Mouse (Mus musculus) intestine, postnatal 0 days (tissue): ENCODE data around the gene Slc22a2. TPM values are rescaled to one million over a fixed set of nuclear protein-coding genes. Genes with fewer than 3 reads are reported as not detected.

ENCODE experiments used
- ATAC-seq: fragments of 200-750 bp; cut with Nextera tagmentation; 2 replicates; pipeline ENCODE4 v1.8.0; 2017; ENCODE audit warnings: mild to moderate bottlenecking, moderate TSS enrichment, moderate library complexity
- H3K27ac ChIP-seq: fragments of 300-500 bp; sonication (generic); 2 replicates; pipeline ENCODE4 v1.5.1; 2014; ENCODE audit warnings: mild to moderate bottlenecking, low read depth, low read length, moderate library complexity
- H3K27me3 ChIP-seq: fragments of 300-500 bp; sonication (generic); replicated peaks from 2 replicates; pipeline ENCODE4 v1.6.1; 2014; ENCODE audit warnings: low read length, mixed read lengths; ENCODE audit not compliant: control insufficient read depth, insufficient read depth
- H3K36me3 ChIP-seq: fragments of 300-500 bp; sonication (generic); 2 replicates; pipeline ENCODE4 v1.6.1; 2014; ENCODE audit warnings: mild to moderate bottlenecking, moderate library complexity; ENCODE audit not compliant: control insufficient read depth, insufficient read depth
- H3K4me1 ChIP-seq: fragments of 300-500 bp; sonication (generic); replicated peaks from 2 replicates; pipeline ENCODE4 v1.6.1; 2014; ENCODE audit warnings: antibody characterized with exemption, low read length, mixed read lengths; ENCODE audit not compliant: control insufficient read depth, insufficient read depth
- H3K4me2 ChIP-seq: fragments of 300-500 bp; sonication (generic); replicated peaks from 2 replicates; pipeline ENCODE4 v1.6.1; 2014; ENCODE audit warnings: low read depth, mild to moderate bottlenecking, moderate library complexity
- H3K4me3 ChIP-seq: fragments of 300-500 bp; sonication (generic); 2 replicates; pipeline ENCODE4 v1.5.1; 2014; ENCODE audit warnings: low read depth, low read length
- H3K9ac ChIP-seq: fragments of 300-500 bp; sonication (generic); 2 replicates; pipeline ENCODE4 v1.6.1; 2014; ENCODE audit warnings: mild to moderate bottlenecking, low read depth, low read length
- H3K9me3 ChIP-seq: fragments of 300-500 bp; sonication (generic); 2 replicates; pipeline ENCODE4 v1.6.1; 2016; ENCODE audit warnings: mixed run types; ENCODE audit not compliant: control insufficient read depth
- CTCF ChIP-seq: sonication (generic); IDR thresholded peaks from 2 replicates; pipeline ENCODE4 v1.5.1; 2016; ENCODE audit warnings: low read depth, mild to moderate bottlenecking, control low read depth, antibody characterized with exemption, moderate library complexity
- WGBS: fragments of 180-500 bp; shearing (Covaris S2); extraction: QIAGEN DNeasy Blood & Tissue Kit; methylation state at CpG from one replicate; pipeline ENCODE4 v1.1.7; 2014; 5-methylcytosine and 5-hydroxymethylcytosine counted together
- polyA plus RNA-seq: library from polyadenylated mRNA; unstranded; fragments of >200 nt; fragmentation: Nextera tagmentation; extraction: Ambion mirVana; gene quantifications from 2 replicates; pipeline ENCODE4 v1.2.1, GENCODE M21; 2015

The Slc22a2 gene
- polyA plus RNA-seq, 1 experiment from 2014 or later: not detected

GRCm38 (mm10) chr17:12590911-12591625 lies 7.1 kb downstream of the Slc22a2 start:
- H3K4me1 ChIP-seq: no peaks in the 10 kb centered on the region
- no peak for ATAC-seq
- 93% methylated on average over 4 of the region's 4 CpGs for WGBS
- no peaks in the 10 kb centered on the region for H3K27me3 ChIP-seq
- no peaks in the 10 kb centered on the region for H3K9me3 ChIP-seq
- H3K27ac ChIP-seq: no peak overlapping the region
- H3K9ac ChIP-seq: no peak overlapping the region
- no peak for TF ChIP-seq CTCF
- no peaks in the 10 kb centered on the region for H3K36me3 ChIP-seq
- no peak overlapping the region for H3K4me3 ChIP-seq
- no peak overlapping the region for H3K4me2 ChIP-seq

GRCm38 (mm10) chr17:12595846-12596515 lies 12.0 kb downstream of the Slc22a2 start:
- H3K9ac ChIP-seq: no peak overlapping the region
- no peaks in the 10 kb centered on the region for H3K36me3 ChIP-seq
- no peak overlapping the region for H3K27ac ChIP-seq
- H3K4me1 ChIP-seq: no peaks in the 10 kb centered on the region
- 87% methylated on average over 8 of the region's 13 CpGs for WGBS
- no peak for TF ChIP-seq CTCF
- ATAC-seq: no peak
- H3K9me3 ChIP-seq: no peaks in the 10 kb centered on the region
- H3K27me3 ChIP-seq: no peaks in the 10 kb centered on the region
- no peak overlapping the region for H3K4me2 ChIP-seq
- H3K4me3 ChIP-seq: no peak overlapping the region

GRCm38 (mm10) chr17:12606634-12607033 lies 22.7 kb downstream of the Slc22a2 start:
- 13% methylated on average over 1 of the region's 1 CpGs for WGBS
- Histone ChIP-seq H3K27me3 (no peaks in the 10 kb centered on the region), H3K4me3 (no peak overlapping the region), H3K27ac (no peak overlapping the region), H3K36me3 (no peaks in the 10 kb centered on the region), H3K4me2 (no peak overlapping the region), H3K9me3 (no peaks in the 10 kb centered on the region), H3K9ac (no peak overlapping the region), H3K4me1 (no peaks in the 10 kb centered on the region)
- ATAC-seq: no peak
- TF ChIP-seq CTCF: no peak

GRCm38 (mm10) chr17:12607202-12607601 lies 23.3 kb downstream of the Slc22a2 start:
- TF ChIP-seq CTCF: no peak
- no peak overlapping the region for H3K4me3 ChIP-seq

GRCm38 (mm10) chr17:12614511-12615385 lies 30.8 kb downstream of the Slc22a2 start:
- no peak for ATAC-seq
- Histone ChIP-seq H3K27me3 (no peaks in the 10 kb centered on the region), H3K4me1 (no peaks in the 10 kb centered on the region), H3K4me2 (no peak overlapping the region), H3K9me3 (no peaks in the 10 kb centered on the region), H3K9ac (no peak overlapping the region), H3K27ac (no peak overlapping the region), H3K36me3 (no peaks in the 10 kb centered on the region), H3K4me3 (no peak overlapping the region)
- 82% methylated on average over 15 of the region's 15 CpGs for WGBS
- TF ChIP-seq CTCF: no peak

More at GRCm38 (mm10) chr17:12607202-12607601, 23.3 kb downstream of the Slc22a2 start:
- ATAC-seq: no peak
- Histone ChIP-seq H3K9ac (no peak overlapping the region), H3K27me3 (no peaks in the 10 kb centered on the region), H3K4me1 (no peaks in the 10 kb centered on the region), H3K36me3 (no peaks in the 10 kb centered on the region), H3K9me3 (no peaks in the 10 kb centered on the region), H3K4me2 (no peak overlapping the region), H3K27ac (no peak overlapping the region)

GRCm38 (mm10) chr17:12615429-12615828 lies 31.5 kb downstream of the Slc22a2 start:
- ATAC-seq: no peak
- Histone ChIP-seq H3K27ac (no peak overlapping the region), H3K4me3 (no peak overlapping the region), H3K9ac (no peak overlapping the region), H3K9me3 (no peaks in the 10 kb centered on the region), H3K27me3 (no peaks in the 10 kb centered on the region), H3K36me3 (no peaks in the 10 kb centered on the region), H3K4me1 (no peaks in the 10 kb centered on the region), H3K4me2 (no peak overlapping the region)
- TF ChIP-seq CTCF: no peak
- 44% methylated on average over 4 of the region's 4 CpGs for WGBS
